Mouse (Mus musculus): ENCODE measurements around the gene Clic6. TPM values are rescaled to one million over a fixed set of nuclear protein-coding genes. Genes with fewer than 3 reads are reported as not detected.
A peak's percentile ranks its signal among the peaks of the same experiment; 100 is the strongest.

Clic6 gene
- polyA plus RNA-seq, 1 experiment from 2014 or later: 7.1 TPM

GRCm38 (mm10) chr16:92523351-92523750 is 37.8 kb downstream of the Clic6 start:
- ATAC-seq (replicated peaks; ENCODE audit: low FRiP score, low read depth): no peak
- no peak for TF ChIP-seq CTCF (IDR thresholded peaks at IDR 0.05; ENCODE audit: low read depth)
- WGBS: 64% methylated on average over 8 of the region's 8 CpGs
- Histone ChIP-seq H3K4me3 (replicated peaks; ENCODE audit: low read depth, low read length) (no peak overlapping the region), H3K27ac (no peak overlapping the region), H3K27me3 (ENCODE audit: insufficient read depth, low read length) (no peaks in the 10 kb centered on the region), H3K4me2 (ENCODE audit: low read length) (no peak overlapping the region), H3K9me3 (replicated peaks; ENCODE audit: low read length) (no peaks in the 10 kb centered on the region), H3K4me1 (replicated peaks; ENCODE audit: insufficient read depth, low read length) (no peaks in the 10 kb centered on the region), H3K9ac (ENCODE audit: low read depth, low read length) (no peak overlapping the region), H3K36me3 (ENCODE audit: insufficient read depth, low read length) (no peaks in the 10 kb centered on the region)
- no peak for DNase-seq (ENCODE audit: low spot score)

- no peak for TF ChIP-seq CTCF (IDR thresholded peaks at IDR 0.05; ENCODE audit: low read depth)
- no peak overlapping the region for H3K9ac ChIP-seq (ENCODE audit: low read depth, low read length)
- no peaks in the 10 kb centered on the region for H3K36me3 ChIP-seq (ENCODE audit: insufficient read depth, low read length)
- no peak overlapping the region for H3K4me2 ChIP-seq (ENCODE audit: low read length)
- H3K4me3 ChIP-seq (replicated peaks; ENCODE audit: low read depth, low read length): no peak overlapping the region
- H3K27ac ChIP-seq: no peak overlapping the region
- H3K9me3 ChIP-seq (replicated peaks; ENCODE audit: low read length): no peaks in the 10 kb centered on the region
- H3K4me1 ChIP-seq (replicated peaks; ENCODE audit: insufficient read depth, low read length): no peaks in the 10 kb centered on the region
- ATAC-seq (replicated peaks; ENCODE audit: low FRiP score, low read depth) (no peak), DNase-seq (ENCODE audit: low spot score) (no peak)
- no peaks in the 10 kb centered on the region for H3K27me3 ChIP-seq (ENCODE audit: insufficient read depth, low read length)
- WGBS: 85% methylated on average over 8 of the region's 8 CpGs
These were observed 39.1 kb downstream of the Clic6 start for GRCm38 (mm10) chr16:92524651-92525050.

- Histone ChIP-seq H3K27me3 (ENCODE audit: insufficient read depth, low read length) (no peaks in the 10 kb centered on the region), H3K36me3 (ENCODE audit: insufficient read depth, low read length) (no peaks in the 10 kb centered on the region), H3K27ac (no peak overlapping the region), H3K9me3 (replicated peaks; ENCODE audit: low read length) (no peaks in the 10 kb centered on the region), H3K4me1 (replicated peaks; ENCODE audit: insufficient read depth, low read length) (no peaks in the 10 kb centered on the region), H3K4me3 (replicated peaks; ENCODE audit: low read depth, low read length) (no peak overlapping the region), H3K4me2 (ENCODE audit: low read length) (no peak overlapping the region), H3K9ac (ENCODE audit: low read depth, low read length) (no peak overlapping the region)
- TF ChIP-seq CTCF (IDR thresholded peaks at IDR 0.05; ENCODE audit: low read depth): no peak
- ATAC-seq (replicated peaks; ENCODE audit: low FRiP score, low read depth) (no peak), DNase-seq (ENCODE audit: low spot score) (no peak)
- 51% methylated on average over 10 of the region's 10 CpGs for WGBS
These were observed 40.4 kb downstream of the Clic6 start for GRCm38 (mm10) chr16:92525919-92526318.

- H3K4me1 ChIP-seq (replicated peaks; ENCODE audit: insufficient read depth, low read length): no peaks in the 10 kb centered on the region
- no peak overlapping the region for H3K4me3 ChIP-seq (replicated peaks; ENCODE audit: low read depth, low read length)
- no peak for ATAC-seq (replicated peaks; ENCODE audit: low FRiP score, low read depth)
- H3K27ac ChIP-seq: no peak overlapping the region
- DNase-seq (ENCODE audit: low spot score): no peak
- H3K9me3 ChIP-seq (replicated peaks; ENCODE audit: low read length): no peaks in the 10 kb centered on the region
- H3K9ac ChIP-seq (ENCODE audit: low read depth, low read length): no peak overlapping the region
- no peaks in the 10 kb centered on the region for H3K27me3 ChIP-seq (ENCODE audit: insufficient read depth, low read length)
- no peak overlapping the region for H3K4me2 ChIP-seq (ENCODE audit: low read length)
- 87% methylated on average over 2 of the region's 2 CpGs for WGBS
- no peaks in the 10 kb centered on the region for H3K36me3 ChIP-seq (ENCODE audit: insufficient read depth, low read length)
- no peak for TF ChIP-seq CTCF (IDR thresholded peaks at IDR 0.05; ENCODE audit: low read depth)
These were observed 49.7 kb downstream of the Clic6 start for GRCm38 (mm10) chr16:92535258-92535657.

- H3K36me3 ChIP-seq (ENCODE audit: insufficient read depth, low read length): no peaks in the 10 kb centered on the region
- H3K9ac ChIP-seq (ENCODE audit: low read depth, low read length): no peak overlapping the region
- WGBS: 69% methylated on average over 6 of the region's 6 CpGs
- H3K27ac ChIP-seq: no peak overlapping the region
- H3K27me3 ChIP-seq (ENCODE audit: insufficient read depth, low read length): no peaks in the 10 kb centered on the region
- TF ChIP-seq CTCF (IDR thresholded peaks at IDR 0.05; ENCODE audit: low read depth): no peak
- no peaks in the 10 kb centered on the region for H3K4me1 ChIP-seq (replicated peaks; ENCODE audit: insufficient read depth, low read length)
- H3K9me3 ChIP-seq (replicated peaks; ENCODE audit: low read length): no peaks in the 10 kb centered on the region
- DNase-seq (ENCODE audit: low spot score) (peak; percentile 9), ATAC-seq (replicated peaks; ENCODE audit: low FRiP score, low read depth) (no peak)
- no peak overlapping the region for H3K4me2 ChIP-seq (ENCODE audit: low read length)
- H3K4me3 ChIP-seq (replicated peaks; ENCODE audit: low read depth, low read length): no peak overlapping the region
These were observed 52.8 kb downstream of the Clic6 start for GRCm38 (mm10) chr16:92538356-92538755.

GRCm38 (mm10) chr16:92544264-92544663 is 58.7 kb downstream of the Clic6 start:
- no peak for ATAC-seq (replicated peaks; ENCODE audit: low FRiP score, low read depth)
- Histone ChIP-seq H3K4me3 (replicated peaks; ENCODE audit: low read depth, low read length) (no peak overlapping the region), H3K9me3 (replicated peaks; ENCODE audit: low read length) (no peaks in the 10 kb centered on the region), H3K4me2 (ENCODE audit: low read length) (no peak overlapping the region), H3K27me3 (ENCODE audit: insufficient read depth, low read length) (no peaks in the 10 kb centered on the region), H3K36me3 (ENCODE audit: insufficient read depth, low read length) (no peaks in the 10 kb centered on the region), H3K9ac (ENCODE audit: low read depth, low read length) (no peak overlapping the region), H3K4me1 (replicated peaks; ENCODE audit: insufficient read depth, low read length) (no peaks in the 10 kb centered on the region), H3K27ac (no peak overlapping the region)
- peak; percentile 56 for DNase-seq (ENCODE audit: low spot score)
- WGBS: 48% methylated on average over 1 of the region's 1 CpGs
- peak; percentile 87 for TF ChIP-seq CTCF (IDR thresholded peaks at IDR 0.05; ENCODE audit: low read depth)

GRCm38 (mm10) chr16:92548651-92549050 is 63.1 kb downstream of the Clic6 start:
- no peak for ATAC-seq (replicated peaks; ENCODE audit: low FRiP score, low read depth)
- TF ChIP-seq CTCF (IDR thresholded peaks at IDR 0.05; ENCODE audit: low read depth): no peak
- WGBS: 95% methylated on average over 9 of the region's 9 CpGs
- no peak overlapping the region for H3K4me2 ChIP-seq (ENCODE audit: low read length)
- no peaks in the 10 kb centered on the region for H3K27me3 ChIP-seq (ENCODE audit: insufficient read depth, low read length)
- H3K36me3 ChIP-seq (ENCODE audit: insufficient read depth, low read length): no peaks in the 10 kb centered on the region
- no peaks in the 10 kb centered on the region for H3K4me1 ChIP-seq (replicated peaks; ENCODE audit: insufficient read depth, low read length)
- H3K9me3 ChIP-seq (replicated peaks; ENCODE audit: low read length): no peaks in the 10 kb centered on the region
- H3K4me3 ChIP-seq (replicated peaks; ENCODE audit: low read depth, low read length): no peak overlapping the region
- no peak for DNase-seq (ENCODE audit: low spot score)
- H3K9ac ChIP-seq (ENCODE audit: low read depth, low read length): no peak overlapping the region
- H3K27ac ChIP-seq: no peak overlapping the region
